Mouse (Mus musculus): ENCODE measurements around the gene Lamtor4. TPM values are rescaled to one million over a fixed set of nuclear protein-coding genes. Genes with fewer than 3 reads are reported as not detected.

Lamtor4 gene
- polyA plus RNA-seq, 1 experiment from 2014 or later: 83.9 TPM

DNA sequence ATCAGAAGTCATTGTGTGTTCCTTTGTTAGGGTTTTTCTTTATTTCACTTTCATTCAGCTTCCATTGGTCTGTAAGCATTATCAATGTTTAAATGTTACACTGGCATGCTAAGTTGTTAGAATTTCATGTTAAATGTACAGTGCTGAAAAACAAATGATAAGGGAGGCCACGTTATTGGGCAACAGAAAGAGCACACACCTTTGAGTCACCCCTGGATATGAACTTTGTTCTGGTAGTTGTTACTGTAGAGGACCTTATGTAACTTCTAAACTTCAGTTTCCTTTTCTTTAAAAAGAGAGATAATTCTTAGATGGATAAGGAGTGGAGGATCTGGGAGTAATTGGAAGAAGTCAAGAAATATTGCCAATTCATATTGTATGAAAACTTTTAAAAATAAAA is 36.4 kb downstream of the Lamtor4 start:
- no peak for DNase-seq (ENCODE audit: low spot score)

DNA sequence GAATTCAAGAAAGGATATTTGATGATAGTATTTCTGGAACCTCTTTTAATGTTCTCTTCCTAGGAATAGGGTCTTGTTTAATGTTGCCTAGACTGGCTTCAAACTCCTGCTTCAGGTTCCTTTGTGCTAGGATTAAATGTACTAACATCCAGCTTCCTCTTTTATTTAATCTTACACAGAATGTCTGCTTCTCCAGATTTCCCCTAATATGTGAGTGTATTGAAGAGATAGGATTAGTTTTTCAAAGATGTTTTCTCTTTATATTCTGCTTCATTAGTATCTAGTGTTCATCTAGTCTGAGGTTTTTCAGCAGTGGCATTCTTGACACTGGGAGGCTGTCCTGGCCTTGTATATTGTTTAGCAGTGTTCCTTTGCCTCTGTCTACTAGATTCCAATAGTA is 38.9 kb downstream of the Lamtor4 start:
- no peak for DNase-seq (ENCODE audit: low spot score)

DNA sequence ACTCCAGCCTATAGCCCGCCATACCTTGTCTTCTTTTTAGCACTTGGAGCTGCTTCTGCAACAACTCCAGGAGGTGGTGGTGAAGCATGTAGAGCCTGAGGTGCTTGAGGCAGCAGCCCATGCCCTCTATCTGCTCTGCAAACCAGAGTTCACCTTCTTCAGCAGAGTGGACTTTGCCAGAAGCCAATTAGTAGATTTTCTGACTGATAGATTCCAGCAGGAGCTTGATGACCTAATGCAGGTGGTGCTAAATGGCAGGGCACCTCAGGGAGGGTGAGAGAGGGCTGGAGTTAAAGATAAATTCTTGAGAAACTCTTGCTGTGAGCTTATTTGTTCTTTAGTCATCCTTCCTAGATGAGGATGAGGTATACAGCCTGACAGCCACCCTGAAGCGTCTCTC is 44.3 kb downstream of the Lamtor4 start:
- no peak for DNase-seq (ENCODE audit: low spot score)

Other genes starting within 250 kb of the Lamtor4 start
- not detected in 2 replicates for gene Smok3a, start 234.2 kb upstream of the Lamtor4 start, polyA plus RNA-seq (2015; fragmentation: Nextera tagmentation; extraction: Ambion mirVana)
- gene Smok3b, start 234.1 kb upstream of the Lamtor4 start, polyA plus RNA-seq (2015; fragmentation: Nextera tagmentation; extraction: Ambion mirVana): not detected in 2 replicates
- not detected in 2 replicates for gene Smok3c, start 202.3 kb upstream of the Lamtor4 start, polyA plus RNA-seq (2015; fragmentation: Nextera tagmentation; extraction: Ambion mirVana)
- 8.5 and 8.6 TPM in 2 replicates for gene Zkscan1, start 170.4 kb upstream of the Lamtor4 start, polyA plus RNA-seq (2015; fragmentation: Nextera tagmentation; extraction: Ambion mirVana)
- gene Zscan21, start 138.6 kb upstream of the Lamtor4 start, polyA plus RNA-seq (2015; fragmentation: Nextera tagmentation; extraction: Ambion mirVana): 39.4 and 40.9 TPM in 2 replicates
- 14.8 and 15.8 TPM in 2 replicates for gene Zfp113, start 99.7 kb upstream of the Lamtor4 start, polyA plus RNA-seq (2015; fragmentation: Nextera tagmentation; extraction: Ambion mirVana)
- 214 and 223 TPM in 2 replicates for gene Cops6, start 94.4 kb upstream of the Lamtor4 start, polyA plus RNA-seq (2015; fragmentation: Nextera tagmentation; extraction: Ambion mirVana)
- 9.2 and 9.8 TPM in 2 replicates for gene Ap4m1, start 83.5 kb upstream of the Lamtor4 start, polyA plus RNA-seq (2015; fragmentation: Nextera tagmentation; extraction: Ambion mirVana)
- 281 and 296 TPM in 2 replicates for gene Mcm7, start 83.1 kb upstream of the Lamtor4 start, polyA plus RNA-seq (2015; fragmentation: Nextera tagmentation; extraction: Ambion mirVana)
- 44.1 and 54.5 TPM in 2 replicates for gene Taf6, start 68.0 kb upstream of the Lamtor4 start, polyA plus RNA-seq (2015; fragmentation: Nextera tagmentation; extraction: Ambion mirVana)
- 33.2 and 34.2 TPM in 2 replicates for gene Cnpy4, start 68.0 kb upstream of the Lamtor4 start, polyA plus RNA-seq (2015; fragmentation: Nextera tagmentation; extraction: Ambion mirVana)
- 10.2 and 10.8 TPM in 2 replicates for gene Mblac1, start 61.2 kb upstream of the Lamtor4 start, polyA plus RNA-seq (2015; fragmentation: Nextera tagmentation; extraction: Ambion mirVana)
- gene Nxpe5, start 29.6 kb upstream of the Lamtor4 start, polyA plus RNA-seq (2015; fragmentation: Nextera tagmentation; extraction: Ambion mirVana): 0.36 and 0.44 TPM in 2 replicates
- gene BC037034, start 8.6 kb downstream of the Lamtor4 start, polyA plus RNA-seq (2015; fragmentation: Nextera tagmentation; extraction: Ambion mirVana): 5.7 and 7.6 TPM in 2 replicates
- gene Gal3st4, start 17.4 kb downstream of the Lamtor4 start, polyA plus RNA-seq (2015; fragmentation: Nextera tagmentation; extraction: Ambion mirVana): 1.8 and 2.4 TPM in 2 replicates
- gene Gm43720, start 24.5 kb downstream of the Lamtor4 start, polyA plus RNA-seq (2015; fragmentation: Nextera tagmentation; extraction: Ambion mirVana): 0.04 TPM in 1 of 2 replicates, not detected in the other
- gene Gpc2, start 24.5 kb downstream of the Lamtor4 start, polyA plus RNA-seq (2015; fragmentation: Nextera tagmentation; extraction: Ambion mirVana): 3.1 and 4.1 TPM in 2 replicates
- 2.3 and 3.2 TPM in 2 replicates for gene Stag3, start 24.8 kb downstream of the Lamtor4 start, polyA plus RNA-seq (2015; fragmentation: Nextera tagmentation; extraction: Ambion mirVana)
- gene Pvrig, start 86.5 kb downstream of the Lamtor4 start, polyA plus RNA-seq (2015; fragmentation: Nextera tagmentation; extraction: Ambion mirVana): 0.38 and 1.0 TPM in 2 replicates
- 19.2 and 22.6 TPM in 2 replicates for gene Zfp157, start 186.0 kb downstream of the Lamtor4 start, polyA plus RNA-seq (2015; fragmentation: Nextera tagmentation; extraction: Ambion mirVana)

Data from thymus, postnatal 0 days (tissue).